Mouse (Mus musculus) R1 (cell line): ENCODE measurements at regions not wholly inside any gene's neighbourhood (a gene's known extent, or its start where the extent isn't known, plus 50 kb on each side); places are given as distances from the start of the nearest gene placed in this dataset.
"Not testable (repeated sequence)": the region's sequence is repeated elsewhere in the genome, so short reads cannot be mapped to it uniquely, and the experiment has no call there.

ENCODE experiments used
- DNase-seq: peaks from one replicate; pipeline ENCODE4 v3.0.0-alpha.2; 2018; ENCODE audit warnings: low read depth, low spot score

- DNase-seq: no peak
Observed at GRCm38 (mm10) chr16:49409235-49409634, 289.8 kb upstream of the Ift57 start.

- DNase-seq: no peak
Observed at GRCm38 (mm10) chr16:49430296-49430695, 268.7 kb upstream of the Ift57 start.

DNA sequence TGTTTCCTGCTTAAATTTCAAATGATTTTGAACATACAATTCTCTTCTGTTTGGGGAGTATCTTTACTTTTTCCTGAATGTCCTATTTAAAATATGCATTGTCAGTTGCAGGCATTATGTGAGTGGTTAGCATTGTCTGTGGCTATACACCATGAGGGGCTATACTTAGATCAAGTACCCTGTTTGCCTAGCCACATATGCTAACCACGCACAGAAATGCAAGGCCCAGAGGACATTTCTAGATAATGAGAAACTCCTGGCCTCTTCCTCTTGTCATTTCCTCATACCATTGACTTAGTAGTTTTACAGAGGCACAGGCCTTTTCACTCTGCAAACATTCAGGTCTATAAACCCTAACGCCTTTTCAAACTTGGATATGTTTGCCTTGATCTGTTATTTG is 267.1 kb upstream of the Ift57 start:
- DNase-seq: no peak

DNA sequence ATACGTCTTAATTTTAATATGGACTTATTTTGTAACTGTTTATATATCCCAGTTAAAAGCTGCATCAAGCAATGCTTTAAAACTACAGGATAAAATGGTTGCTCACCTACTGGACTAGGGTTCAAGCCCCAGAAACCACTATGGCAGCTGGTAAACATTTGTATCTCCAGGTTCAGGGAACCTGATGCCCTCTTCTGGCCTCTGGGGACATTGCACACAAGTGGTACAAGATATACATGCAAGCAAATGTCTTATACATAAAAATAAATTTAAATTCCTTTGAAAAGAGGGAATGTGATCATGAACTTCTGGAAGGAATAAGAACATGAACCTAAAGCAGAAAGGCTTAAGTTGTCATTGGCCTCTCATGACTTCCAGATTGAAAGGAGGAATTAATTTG is 257.8 kb upstream of the Ift57 start:
- DNase-seq: peak; percentile 56

- DNase-seq: peak; percentile 65
Observed at GRCm38 (mm10) chr16:49447356-49447755, 251.7 kb upstream of the Ift57 start.

DNA sequence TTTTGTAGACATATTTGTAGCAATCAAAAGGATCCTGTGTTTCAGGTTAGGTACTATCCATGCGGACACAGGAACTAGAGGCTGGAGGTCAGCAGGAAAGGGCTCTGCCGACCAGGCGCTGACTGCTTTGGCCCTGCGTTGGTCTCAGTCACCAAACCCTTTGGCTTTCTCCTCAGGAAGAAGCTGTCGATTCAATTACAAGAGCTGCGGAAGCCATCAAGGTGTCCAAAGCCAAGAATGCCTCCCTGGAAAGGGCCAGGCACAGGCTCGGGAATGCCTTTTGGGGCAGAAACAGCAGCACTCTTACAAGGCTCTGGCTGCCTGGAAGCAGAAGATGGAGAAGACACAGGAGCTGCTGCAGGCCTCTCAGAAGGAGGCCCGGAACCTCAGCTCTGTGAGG is 205.2 kb upstream of the Ift57 start:
- no peak for DNase-seq

- DNase-seq: no peak
Observed at GRCm38 (mm10) chr16:49497521-49498010, 201.5 kb upstream of the Ift57 start.

DNA sequence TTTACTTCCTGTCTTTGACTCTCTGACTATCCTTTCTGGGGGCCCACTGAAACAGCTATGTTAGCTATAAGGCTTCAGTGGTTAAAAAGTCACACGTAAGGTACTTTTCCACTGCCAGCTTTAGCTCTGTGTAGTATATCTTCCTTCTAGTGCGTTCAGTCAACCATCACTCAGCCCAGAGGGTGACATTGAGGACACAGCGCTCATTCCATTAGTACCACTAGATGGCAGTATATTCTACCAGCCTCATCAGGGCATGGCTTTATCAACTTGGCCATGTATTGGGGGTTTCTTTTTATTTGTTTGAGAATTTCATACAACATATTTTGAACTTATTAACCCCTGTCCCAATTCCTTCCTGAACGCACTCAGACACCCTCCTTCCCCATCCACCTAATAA is 198.2 kb upstream of the Ift57 start:
- DNase-seq: peak; percentile 38

GRCm38 (mm10) chr16:49503897-49504413 is 195.1 kb upstream of the Ift57 start:
- no peak for DNase-seq

DNA sequence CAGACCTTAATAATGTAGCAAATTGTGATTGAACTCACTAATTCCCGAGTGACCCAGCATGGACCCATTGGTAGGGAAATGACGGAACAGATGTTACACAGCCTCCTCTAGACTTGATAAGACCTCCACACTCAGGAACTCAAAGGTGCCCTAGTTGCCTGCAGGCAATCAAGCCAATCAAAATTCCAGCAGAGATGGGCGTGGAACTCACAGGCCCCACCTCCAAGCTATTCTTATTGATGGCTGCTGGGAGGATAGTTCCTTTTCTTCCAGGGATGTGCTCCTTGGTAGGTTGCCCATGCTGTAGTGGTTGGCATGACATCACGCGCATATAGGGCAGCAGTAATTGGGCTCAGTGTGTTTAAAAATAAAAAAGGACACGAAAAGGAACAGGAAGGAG is 194.4 kb upstream of the Ift57 start:
- peak; percentile 39 for DNase-seq

DNA sequence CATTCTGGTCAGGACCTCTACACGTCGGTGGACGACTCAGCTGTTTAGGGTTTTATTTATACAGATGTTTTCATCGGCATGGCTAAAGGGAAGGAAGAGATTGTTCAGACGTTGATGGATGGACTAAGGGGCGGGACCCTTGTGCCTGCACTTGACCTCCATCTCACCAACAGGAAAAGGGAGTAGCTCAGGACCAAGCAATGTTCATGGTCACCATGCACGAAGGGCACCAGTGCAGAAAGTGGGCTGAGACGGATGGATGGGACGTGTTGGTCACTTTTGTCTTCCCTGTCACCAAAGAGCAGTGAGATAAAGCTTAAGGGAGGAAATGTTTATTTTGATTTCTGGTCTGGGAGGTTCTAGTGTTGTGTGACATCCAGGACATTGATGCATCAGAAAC is 193.8 kb upstream of the Ift57 start:
- no peak for DNase-seq

DNA sequence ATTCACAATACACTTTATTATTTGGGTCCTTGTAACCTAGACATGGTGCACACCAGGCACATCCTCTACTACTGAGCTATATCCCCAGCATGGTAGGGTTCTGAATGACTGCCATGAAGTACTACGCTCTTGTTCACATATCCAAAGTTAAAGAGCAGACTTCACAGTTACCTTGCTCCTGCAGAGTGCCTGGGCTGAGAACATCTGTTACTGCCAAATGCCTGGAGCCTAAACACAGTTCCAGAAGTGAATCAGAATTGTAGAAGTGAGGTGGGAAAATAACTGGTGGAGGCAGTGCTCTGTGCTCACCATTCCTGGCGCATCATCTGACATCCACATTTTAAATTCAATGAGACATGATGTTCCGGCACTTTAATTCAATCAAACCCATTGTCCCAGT is 180.2 kb upstream of the Ift57 start:
- no peak for DNase-seq

DNA sequence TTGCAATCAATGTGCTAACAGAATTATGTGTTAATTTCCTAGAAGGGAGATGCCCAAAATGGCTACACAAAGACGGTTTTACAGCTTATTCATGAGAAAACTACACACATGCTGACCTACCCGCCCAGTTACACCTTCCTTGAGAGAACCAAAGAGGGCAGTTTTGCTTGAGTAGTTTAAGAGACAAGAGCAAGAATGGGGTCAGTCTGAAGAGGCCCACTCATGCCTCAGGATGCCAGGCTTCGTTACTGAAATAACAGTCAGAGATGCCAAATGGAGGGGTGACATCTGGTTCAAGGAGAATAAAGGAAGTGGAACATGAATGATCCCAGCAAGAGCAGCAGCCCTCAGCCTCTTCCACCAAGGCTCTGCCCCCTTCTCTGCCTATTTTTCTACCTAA is 178.6 kb upstream of the Ift57 start:
- DNase-seq: no peak

GRCm38 (mm10) chr16:49521685-49522084 is 177.3 kb upstream of the Ift57 start:
- no peak for DNase-seq

GRCm38 (mm10) chr16:49522576-49522975 is 176.5 kb upstream of the Ift57 start:
- no peak for DNase-seq

GRCm38 (mm10) chr16:49528618-49529017 is 170.4 kb upstream of the Ift57 start:
- not testable (repeated sequence) for DNase-seq

- peak; percentile 31 for DNase-seq
Observed at GRCm38 (mm10) chr16:49529060-49529459, 170.0 kb upstream of the Ift57 start.

DNA sequence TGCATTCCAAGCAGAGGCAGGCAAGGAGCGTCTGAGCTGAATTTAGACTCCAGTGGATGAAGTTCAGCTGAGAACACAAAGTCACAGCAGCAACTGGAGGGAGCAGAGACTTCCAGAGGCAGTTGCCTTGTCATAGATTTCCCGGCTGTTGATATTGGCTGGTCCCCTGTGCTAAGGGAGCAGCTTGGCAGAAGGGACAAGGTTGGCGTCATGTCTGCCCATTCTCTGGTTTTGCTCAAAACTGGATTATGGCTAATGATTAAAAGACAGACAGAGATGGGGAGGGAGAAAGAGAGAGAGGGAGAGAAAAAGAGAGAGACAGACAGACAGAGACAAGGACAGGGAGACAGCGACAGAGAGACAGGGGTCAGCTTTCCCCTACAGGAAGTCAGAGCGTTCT is 169.0 kb upstream of the Ift57 start:
- no peak for DNase-seq

DNA sequence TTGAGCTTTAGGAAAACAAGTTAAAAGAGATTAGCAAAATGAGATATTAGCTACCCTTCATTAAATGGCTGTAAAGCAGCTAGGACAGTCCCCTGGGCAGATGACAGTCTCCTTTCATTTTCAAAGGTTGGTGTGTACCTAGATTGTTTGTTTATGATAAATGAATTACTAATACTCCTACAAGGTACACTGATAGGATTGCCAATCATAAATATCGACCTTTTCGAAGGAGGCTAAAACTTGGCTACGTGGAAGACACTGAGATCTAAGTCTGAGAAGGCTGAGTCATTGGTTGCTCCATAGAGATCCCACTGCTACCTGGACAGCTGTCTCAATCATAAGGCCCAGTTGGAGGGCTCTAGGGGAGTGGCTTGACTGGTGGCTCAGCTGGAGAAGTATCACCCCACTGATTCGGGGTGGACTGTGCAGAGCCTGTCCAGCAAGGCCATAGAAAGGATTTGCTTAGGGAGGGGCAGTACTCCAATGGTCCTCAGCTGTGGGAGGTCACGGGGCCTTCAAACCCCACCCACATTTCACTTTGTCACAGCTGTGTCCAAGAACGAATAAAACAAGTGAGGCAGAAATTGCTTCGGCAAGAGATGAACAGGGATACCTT is 166.9 kb upstream of the Ift57 start:
- DNase-seq: no peak

- peak; percentile 19 for DNase-seq
Observed at GRCm38 (mm10) chr16:49533498-49533998, 165.5 kb upstream of the Ift57 start.

DNA sequence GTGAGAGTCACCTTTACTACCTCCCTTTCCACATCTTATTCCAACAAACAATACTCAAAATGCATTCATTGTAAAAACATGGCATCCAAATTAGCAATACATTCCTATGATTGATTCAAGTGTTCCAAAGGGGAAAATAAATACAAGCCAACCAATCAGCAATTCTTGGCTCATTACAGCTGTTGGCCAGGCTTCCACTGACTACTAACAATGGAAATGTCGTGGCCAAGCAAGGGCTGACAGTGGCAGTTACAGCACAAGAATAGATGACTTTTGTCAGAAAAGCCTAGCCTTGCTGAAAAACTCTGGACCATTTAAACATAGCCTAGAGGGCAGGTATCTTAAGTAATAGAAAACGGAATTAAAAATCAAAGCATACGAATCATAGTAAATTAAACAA is 148.8 kb upstream of the Ift57 start:
- DNase-seq: no peak

DNA sequence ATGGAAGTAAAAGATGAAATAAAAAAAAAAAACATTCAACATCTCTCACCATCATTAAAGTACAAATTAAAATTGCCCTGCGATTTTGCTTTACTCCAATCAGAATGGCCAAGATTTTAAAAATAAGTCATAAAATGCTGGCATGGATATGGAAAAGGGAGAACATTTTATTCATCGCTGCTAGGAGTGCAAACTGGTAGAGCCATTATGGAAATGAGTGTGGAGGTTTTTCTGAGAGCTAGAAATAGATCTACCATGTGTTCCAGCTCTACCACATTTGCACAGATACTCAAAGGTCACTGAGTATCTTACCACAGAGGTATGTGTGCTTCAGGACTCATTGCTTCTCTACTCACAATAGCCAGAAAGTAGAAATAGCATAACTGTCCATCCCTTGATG is 129.0 kb upstream of the Ift57 start:
- no peak for DNase-seq

- no peak for DNase-seq
Observed at GRCm38 (mm10) chr16:49572485-49573170, 126.4 kb upstream of the Ift57 start.
